Mouse (Mus musculus): ENCODE data around the gene Ckap2.

GRCm38 (mm10) chr8:22199481-22199880 lies 13.9 kb upstream of the Ckap2 start:
- TF ChIP-seq CTCF (IDR thresholded peaks at IDR 0.05; ENCODE audit: control insufficient read depth, insufficient read depth, low read length) (no peak), POLR2A (IDR thresholded peaks at IDR 0.05; ENCODE audit: borderline replicate concordance, control insufficient read depth, low read depth, low read length) (no peak)

All from bone marrow, adult 2 months (tissue).